16 mouse cellular contexts compared by ENCODE assay signal in genomic region chr16:52044518-52044917, GRCm38 (mm10).
"Had no signal": no experiment of that assay in that cellular context is flagged by ENCODE, and none has a peak within 500 bp of the region (broad histone marks: within the 10 kb centered on the region; RNA-seq: fewer than 3 reads in every experiment).

No protein-coding gene starts in this region.

- H3K27ac ChIP-seq: liver, embryonic 15.5 days; midbrain, embryonic 12.5 days; neural tube, embryonic 12.5 days; stomach, embryonic 15.5 days; stomach, postnatal 0 days had no signal

- H3K4me2 ChIP-seq: liver, embryonic 15.5 days; lung, embryonic 14.5 days; midbrain, embryonic 12.5 days; neural tube, embryonic 12.5 days; stomach, embryonic 15.5 days had no signal

- ATAC-seq: midbrain, embryonic 16.5 days had no signal

- H3K4me3 ChIP-seq: liver, embryonic 15.5 days; midbrain, embryonic 12.5 days; myocyte; neural tube, embryonic 12.5 days; stomach, embryonic 15.5 days had no signal

- H3K9me3 ChIP-seq: liver, embryonic 15.5 days; midbrain, embryonic 12.5 days; neural tube, embryonic 12.5 days; stomach, embryonic 15.5 days had no signal

- DNase-seq: lung, adult 18-20 months; lung, embryonic 14.5 days; lung, postnatal 10 days; lung, postnatal 4 days; midbrain, embryonic 14.5 days; right cerebral cortex, postnatal 14 days; thymus, adult 2 months; thymus, postnatal 25 days; thymus, postnatal 4 days had no signal

- H3K27me3 ChIP-seq: liver, embryonic 15.5 days; midbrain, embryonic 12.5 days; neural tube, embryonic 12.5 days; stomach, embryonic 15.5 days had no signal

- H3K9ac ChIP-seq: liver, embryonic 15.5 days; lung, embryonic 14.5 days; midbrain, embryonic 12.5 days; neural tube, embryonic 12.5 days; stomach, embryonic 15.5 days had no signal
